Mouse (Mus musculus) liver, adult 2 months (tissue): ENCODE data around the gene Naa15. TPM values are rescaled to one million over a fixed set of nuclear protein-coding genes. Genes with fewer than 3 reads are reported as not detected.

Experiments
- DNase-seq: peaks from one replicate; pipeline ENCODE4 v3.0.0-alpha.2; 2011; ENCODE audit warnings: low read depth, low spot score; ENCODE audit errors: extremely low read depth
- H3K27ac ChIP-seq: fragments of 200-500 bp; replicated peaks from 2 replicates; pipeline ENCODE4 v1.5.1; 2012; ENCODE audit warnings: low read depth, mild to moderate bottlenecking, control low read depth, inconsistent platforms, low read length; ENCODE audit not compliant: insufficient read depth
- H3K27me3 ChIP-seq: fragments of 200-500 bp; 2 replicates; pipeline ENCODE4 v1.6.1; 2012; ENCODE audit warnings: mild to moderate bottlenecking, moderate library complexity, low read length, inconsistent platforms; ENCODE audit not compliant: control insufficient read depth, insufficient read depth
- H3K36me3 ChIP-seq: fragments of 200-500 bp; 2 replicates; pipeline ENCODE4 v1.6.1; 2012; ENCODE audit warnings: low read length, inconsistent platforms; ENCODE audit not compliant: control insufficient read depth, insufficient read depth
- H3K4me1 ChIP-seq: fragments of 200-500 bp; 2 replicates; pipeline ENCODE4 v1.6.1; 2011; ENCODE audit warnings: low read length; ENCODE audit not compliant: control insufficient read depth, insufficient read depth
- H3K4me3 ChIP-seq: fragments of 200-500 bp; 2 replicates; pipeline ENCODE4 v1.5.1; 2011; ENCODE audit warnings: low read depth, mild to moderate bottlenecking, control low read depth, low read length, moderate library complexity; ENCODE audit not compliant: insufficient read depth
- H3K79me2 ChIP-seq: fragments of 200-500 bp; 2 replicates; pipeline ENCODE4 v1.6.1; 2012; ENCODE audit warnings: inconsistent platforms, mild to moderate bottlenecking, low read length, moderate library complexity; ENCODE audit not compliant: control insufficient read depth, insufficient read depth
- H3K9ac ChIP-seq: fragments of 200-500 bp; 2 replicates; pipeline ENCODE4 v1.6.1; 2012; ENCODE audit warnings: low read depth, mild to moderate bottlenecking, control low read depth, inconsistent platforms, low read length
- CTCF ChIP-seq: fragments of 200-500 bp; IDR thresholded peaks from 2 replicates; pipeline ENCODE4 v1.5.1; 2011; ENCODE audit warnings: low read depth, low read length, control low read depth
- POLR2A ChIP-seq: fragments of 200-500 bp; IDR thresholded peaks from 2 replicates; pipeline ENCODE4 v1.6.1; 2011; ENCODE audit warnings: low read length, control low read depth; ENCODE audit not compliant: insufficient read depth; ENCODE audit errors: extremely low read depth
- WGBS: fragments of 180-500 bp; shearing (Covaris S2); methylation state at CpG from one replicate; pipeline ENCODE4 v1.1.7; 2018; 5-methylcytosine and 5-hydroxymethylcytosine counted together
- polyA plus RNA-seq: library from polyadenylated mRNA; depleted of rRNA; stranded (reverse); fragments of >200 nt; gene quantifications from 2 replicates; pipeline ENCODE4 v1.2.3, GENCODE M21; 2012
- total RNA-seq: library from RNA; depleted of rRNA; stranded (reverse); fragments of >200 nt; gene quantifications from 2 replicates; pipeline ENCODE4 v1.2.3, GENCODE M21; 2014

Gene Naa15
- total and polyA plus RNA-seq, 2 experiments: 2.0 to 14.8 TPM

DNA sequence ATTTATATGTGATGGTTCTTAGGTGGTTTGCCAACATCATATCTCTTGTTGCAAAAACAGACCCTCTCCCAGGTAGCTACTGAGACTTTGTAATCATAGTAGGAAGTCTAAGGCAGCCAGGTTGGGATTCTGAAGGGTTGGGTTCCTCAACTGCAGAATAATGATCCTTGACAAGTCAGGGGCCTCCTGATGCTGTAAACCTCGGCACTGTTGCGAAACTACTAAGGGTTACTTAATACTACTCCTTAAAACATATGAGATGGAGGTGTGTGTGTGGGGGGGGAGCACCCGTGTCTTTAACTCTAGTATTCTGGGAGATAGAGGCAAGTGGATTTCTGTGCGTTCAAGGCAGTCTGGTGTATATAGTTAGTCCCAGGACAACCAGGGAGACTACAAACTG, 70.4 kb downstream of the Naa15 start:
- Histone ChIP-seq H3K4me1 (peaks cover 4% of the 10 kb centered on the region; the same call in 1 of the 2 replicates), H3K79me2 (peaks cover 7% of the 10 kb centered on the region; the same call in 1 of the 2 replicates), H3K27me3 (no peaks in the 10 kb centered on the region), H3K27ac (no peak overlapping the region), H3K9ac (no peak overlapping the region), H3K36me3 (no peaks in the 10 kb centered on the region), H3K4me3 (no peak overlapping the region)
- DNase-seq: no peak
- TF ChIP-seq CTCF: no peak
- no peak for TF ChIP-seq POLR2A
- 62% methylated on average over 4 of the region's 4 CpGs for WGBS

DNA sequence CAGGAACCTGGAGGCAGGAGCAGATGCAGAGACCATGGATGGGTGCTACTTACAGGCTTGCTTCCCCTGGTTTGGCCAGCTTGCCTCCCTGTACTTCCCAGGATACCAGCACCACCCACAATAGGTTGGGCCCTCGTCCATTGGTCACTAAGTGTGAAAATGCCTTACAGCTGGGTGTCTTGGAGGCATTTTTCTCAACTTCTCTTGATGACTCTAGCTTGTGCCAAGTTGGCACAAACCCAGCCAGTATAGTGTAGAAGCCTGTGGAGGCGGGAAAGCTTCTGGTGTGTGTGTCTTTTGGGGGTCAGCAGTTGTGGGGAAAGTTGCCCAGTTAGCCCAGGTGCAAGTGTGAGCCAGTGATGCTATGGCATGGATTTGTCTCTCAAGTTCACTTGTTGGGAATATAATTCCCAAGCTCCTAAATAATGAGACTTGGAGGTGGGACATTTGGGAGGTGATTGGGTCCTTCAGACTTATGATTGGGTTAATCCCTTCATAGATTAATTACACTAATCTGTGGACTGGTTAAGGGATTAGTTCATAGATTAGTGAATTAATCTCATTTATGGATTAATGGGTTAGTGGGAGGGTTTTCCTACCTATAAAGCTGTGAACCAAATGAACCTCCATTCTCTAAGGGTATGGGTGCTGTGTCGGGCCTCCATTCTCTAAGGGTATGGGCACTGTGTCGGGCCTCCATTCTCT, 71.7 kb downstream of the Naa15 start:
- DNase-seq: no peak
- Histone ChIP-seq H3K27me3 (no peaks in the 10 kb centered on the region), H3K79me2 (peaks cover 7% of the 10 kb centered on the region; the same call in 1 of the 2 replicates), H3K9ac (no peak overlapping the region), H3K27ac (no peak overlapping the region), H3K4me1 (peaks cover 4% of the 10 kb centered on the region; the same call in 1 of the 2 replicates), H3K36me3 (no peaks in the 10 kb centered on the region), H3K4me3 (no peak overlapping the region)
- TF ChIP-seq POLR2A (no peak), CTCF (no peak)
- 90% methylated on average over 4 of the region's 4 CpGs for WGBS

- peaks cover 8% of the 10 kb centered on the region; the same call in 1 of the 2 replicates for H3K36me3 ChIP-seq
- H3K4me1 ChIP-seq: no peaks in the 10 kb centered on the region
- TF ChIP-seq CTCF (no peak), POLR2A (no peak)
- H3K27ac ChIP-seq: no peak overlapping the region
- peaks cover 4% of the 10 kb centered on the region; the same call in 1 of the 2 replicates for H3K79me2 ChIP-seq
- WGBS: 91% methylated on average over 7 of the region's 7 CpGs
- H3K9ac ChIP-seq: no peak overlapping the region
- DNase-seq: no peak
- H3K4me3 ChIP-seq: no peak overlapping the region
- H3K27me3 ChIP-seq: no peaks in the 10 kb centered on the region
Measured at GRCm38 (mm10) chr3:51490088-51490753, 75.3 kb downstream of the Naa15 start.

DNA sequence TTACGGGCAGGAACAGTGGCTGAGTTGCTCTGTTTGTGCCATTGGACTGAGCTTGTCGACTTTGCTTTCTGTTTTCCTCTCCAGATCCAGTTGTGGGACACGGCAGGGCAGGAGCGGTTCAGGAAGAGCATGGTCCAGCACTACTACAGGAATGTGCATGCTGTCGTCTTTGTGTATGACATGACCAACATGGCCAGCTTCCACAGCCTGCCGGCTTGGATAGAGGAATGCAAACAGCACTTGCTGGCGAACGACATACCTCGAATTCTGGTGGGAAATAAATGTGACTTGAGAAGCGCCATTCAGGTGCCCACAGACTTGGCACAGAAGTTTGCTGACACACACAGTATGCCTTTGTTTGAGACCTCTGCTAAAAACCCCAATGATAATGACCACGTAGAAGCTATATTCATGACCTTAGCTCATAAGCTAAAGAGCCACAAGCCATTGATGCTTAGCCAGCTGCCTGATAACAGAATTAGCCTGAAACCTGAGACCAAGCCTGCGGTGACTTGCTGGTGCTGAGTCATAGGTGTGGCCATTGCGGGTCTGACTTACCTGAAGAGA, 78.4 kb downstream of the Naa15 start:
- TF ChIP-seq CTCF (no peak), POLR2A (no peak)
- Histone ChIP-seq H3K79me2 (no peaks in the 10 kb centered on the region; the same call in 1 of the 2 replicates), H3K36me3 (peaks cover 8% of the 10 kb centered on the region; the same call in 1 of the 2 replicates), H3K27ac (no peak overlapping the region), H3K4me1 (no peaks in the 10 kb centered on the region), H3K4me3 (no peak overlapping the region), H3K9ac (no peak overlapping the region), H3K27me3 (no peaks in the 10 kb centered on the region)
- 84% methylated on average over 13 of the region's 13 CpGs for WGBS
- no peak for DNase-seq

DNA sequence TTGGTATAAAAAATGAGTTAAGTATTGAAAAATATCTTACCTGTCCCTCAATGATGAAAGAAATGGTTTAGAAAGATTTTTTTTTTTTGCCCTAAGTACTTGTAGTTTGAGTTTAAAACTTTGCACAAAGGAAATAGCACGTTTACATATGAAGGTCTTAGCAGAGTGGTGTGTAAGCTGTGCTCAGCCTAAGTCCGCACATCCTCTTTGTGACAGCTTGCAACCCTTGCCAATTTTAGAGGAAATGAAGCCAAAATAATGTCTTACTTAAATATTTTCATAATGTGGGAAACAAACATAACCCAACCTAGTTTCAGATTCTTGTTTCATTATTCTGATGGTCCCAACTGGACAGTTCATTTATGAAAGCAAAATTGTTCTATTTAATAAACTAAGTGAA, 79.5 kb downstream of the Naa15 start:
- Histone ChIP-seq H3K9ac (no peak overlapping the region), H3K36me3 (peaks cover 8% of the 10 kb centered on the region; the same call in 1 of the 2 replicates), H3K27ac (no peak overlapping the region), H3K4me1 (no peaks in the 10 kb centered on the region), H3K27me3 (no peaks in the 10 kb centered on the region), H3K79me2 (no peaks in the 10 kb centered on the region), H3K4me3 (no peak overlapping the region)
- no peak for TF ChIP-seq CTCF
- no peak for TF ChIP-seq POLR2A
- 59% methylated on average over 2 of the region's 2 CpGs for WGBS
- DNase-seq: peak; percentile 12

GRCm38 (mm10) chr3:51495646-51496045, 80.7 kb downstream of the Naa15 start:
- Histone ChIP-seq H3K9ac (no peak overlapping the region), H3K79me2 (no peaks in the 10 kb centered on the region), H3K36me3 (peaks cover 8% of the 10 kb centered on the region; the same call in 1 of the 2 replicates), H3K4me1 (no peaks in the 10 kb centered on the region), H3K27me3 (no peaks in the 10 kb centered on the region), H3K27ac (no peak overlapping the region), H3K4me3 (no peak overlapping the region)
- WGBS: 95% methylated on average over 9 of the region's 9 CpGs
- no peak for DNase-seq
- no peak for TF ChIP-seq POLR2A
- no peak for TF ChIP-seq CTCF
